9 mouse cellular contexts compared by ENCODE assay signal in genomic region chr10:66807261-66807968, GRCm38 (mm10).
DNase-seq lines count a peak whose midpoint lies in the region; ATAC-seq lines count a peak whose summit lies in the region.
"Had no signal": no experiment of that assay in that cellular context is flagged by ENCODE, and none has a peak within 500 bp of the region (broad histone marks: within the 10 kb centered on the region; RNA-seq: fewer than 3 reads in every experiment).

No protein-coding gene starts in this region.

- ATAC-seq in midbrain, embryonic 16.5 days: peak; percentile 79

- H3K4me1 ChIP-seq in midbrain, embryonic 16.5 days (ENCODE audit: control insufficient read depth, insufficient read depth, low read length): no peaks in the 10 kb centered on the region
- H3K4me1 ChIP-seq: embryonic facial prominence, embryonic 15.5 days had no signal

- H3K27ac ChIP-seq in midbrain, embryonic 16.5 days (ENCODE audit: low read length): no peak overlapping the region
- H3K27ac ChIP-seq: embryonic facial prominence, embryonic 15.5 days had no signal

- DNase-seq in 3T3-L1 (ENCODE audit: low read depth, low spot score) (peak; percentile 83), NIH3T3 (ENCODE audit: low read depth) (peak; percentile 86)
- DNase-seq in cerebellum, postnatal 4 days (ENCODE audit: low spot score in 2 of 2): peak; percentile 45 to 73
- DNase-seq in gastrocnemius, postnatal 10 days: peak; percentile 66
- DNase-seq in kidney, adult 11 months: peak; percentile 21
- peak; percentile 72 for DNase-seq in left cerebral cortex, postnatal 4 days
- DNase-seq in testis, postnatal 10 days (ENCODE audit: low spot score): peak; percentile 73

- no peak overlapping the region for H3K9ac ChIP-seq in midbrain, embryonic 16.5 days (ENCODE audit: low read depth, low read length)
- H3K9ac ChIP-seq: embryonic facial prominence, embryonic 15.5 days had no signal

- no peak overlapping the region for H3K4me2 ChIP-seq in midbrain, embryonic 16.5 days (ENCODE audit: low read length)
- H3K4me2 ChIP-seq: embryonic facial prominence, embryonic 15.5 days had no signal

- WGBS in midbrain, embryonic 16.5 days: 49% methylated on average over 16 of the region's 16 CpGs

- H3K9me3 ChIP-seq in midbrain, embryonic 16.5 days (replicated peaks; ENCODE audit: control insufficient read depth, low read length, poor library complexity, severe bottlenecking): peaks cover 8% of the 10 kb centered on the region; the same call in 1 of the 2 replicates
- H3K9me3 ChIP-seq: embryonic facial prominence, embryonic 15.5 days had no signal

- H3K4me3 ChIP-seq in midbrain, embryonic 16.5 days (ENCODE audit: low read depth, low read length): no peak overlapping the region
- H3K4me3 ChIP-seq: embryonic facial prominence, embryonic 15.5 days had no signal

- H3K36me3 ChIP-seq in midbrain, embryonic 16.5 days (ENCODE audit: control insufficient read depth, insufficient read depth, low read length): no peaks in the 10 kb centered on the region
- H3K36me3 ChIP-seq: embryonic facial prominence, embryonic 15.5 days had no signal

- no peaks in the 10 kb centered on the region for H3K27me3 ChIP-seq in midbrain, embryonic 16.5 days (ENCODE audit: control insufficient read depth, insufficient read depth, low read depth, low read length)
- H3K27me3 ChIP-seq: embryonic facial prominence, embryonic 15.5 days had no signal

- intact Hi-C loops in left cerebral cortex, postnatal 4 days (cut with DNase I): no loop called here

Comparison
In these comparisons a context has a peak if more than half of its experiments do, and no peak if none do; other contexts are left out.
1. DNase-seq: peak in every context shown above with its lines; median percentile 86 in NIH3T3; 83 in 3T3-L1; 73 in testis, postnatal 10 days; 72 in left cerebral cortex, postnatal 4 days; 66 in gastrocnemius, postnatal 10 days; 59 in cerebellum, postnatal 4 days; 21 in kidney, adult 11 months.